Mouse (Mus musculus): ENCODE data around the gene Cul7. TPM values are rescaled to one million over a fixed set of nuclear protein-coding genes. Genes with fewer than 3 reads are reported as not detected.

The Cul7 gene
- polyA plus RNA-seq, 1 experiment from 2014 or later = 36.3 TPM

DNA sequence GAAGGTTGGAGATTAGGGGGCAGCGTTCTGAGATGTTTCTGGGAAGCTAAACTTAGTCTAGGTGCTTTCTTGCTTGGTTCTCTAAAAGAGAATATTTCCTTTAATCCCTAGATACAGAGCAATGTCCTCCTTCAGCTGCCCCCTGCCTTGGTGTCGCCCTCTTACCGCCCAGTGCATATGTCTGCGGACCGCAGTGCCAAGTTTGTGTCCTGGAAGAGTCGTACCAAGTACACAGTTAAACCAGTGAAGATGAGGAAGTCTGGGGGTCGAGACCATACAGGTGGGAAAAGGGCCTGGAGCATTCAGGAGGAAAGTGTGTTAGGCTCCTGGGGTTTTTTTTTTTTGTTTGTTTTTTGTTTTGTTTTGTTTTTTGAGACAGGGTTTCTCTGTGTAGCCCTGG lies 2.9 kb upstream of the Cul7 start:
- H3K27ac ChIP-seq (replicated peaks; ENCODE audit: low read depth, low read length) = no peak overlapping the region
- H3K4me3 ChIP-seq (ENCODE audit: low read depth, low read length) = no peak overlapping the region
- no peaks in the 10 kb centered on the region for H3K27me3 ChIP-seq (ENCODE audit: control insufficient read depth, insufficient read depth, low read length)
- 0 out of 2 replicates have a peak overlapping the region, but pooled peaks have one; percentile 90 for H3K4me2 ChIP-seq (ENCODE audit: low read depth, severe bottlenecking)
- 91% methylated on average over 7 of the region's 7 CpGs for WGBS
- no peak for ATAC-seq (ENCODE audit: insufficient number of reproducible peaks, low FRiP score, low TSS enrichment, low read depth)
- no peak for DNase-seq (ENCODE audit: low spot score)
- H3K9me3 ChIP-seq (ENCODE audit: control insufficient read depth, low read length) = no peaks in the 10 kb centered on the region
- no peak overlapping the region for H3K9ac ChIP-seq (ENCODE audit: low read length)
- peaks cover 21% of the 10 kb centered on the region for H3K4me1 ChIP-seq (ENCODE audit: control insufficient read depth, insufficient read depth, low read length)
- no peaks in the 10 kb centered on the region for H3K36me3 ChIP-seq (ENCODE audit: control insufficient read depth, insufficient read depth, low read length)

DNA sequence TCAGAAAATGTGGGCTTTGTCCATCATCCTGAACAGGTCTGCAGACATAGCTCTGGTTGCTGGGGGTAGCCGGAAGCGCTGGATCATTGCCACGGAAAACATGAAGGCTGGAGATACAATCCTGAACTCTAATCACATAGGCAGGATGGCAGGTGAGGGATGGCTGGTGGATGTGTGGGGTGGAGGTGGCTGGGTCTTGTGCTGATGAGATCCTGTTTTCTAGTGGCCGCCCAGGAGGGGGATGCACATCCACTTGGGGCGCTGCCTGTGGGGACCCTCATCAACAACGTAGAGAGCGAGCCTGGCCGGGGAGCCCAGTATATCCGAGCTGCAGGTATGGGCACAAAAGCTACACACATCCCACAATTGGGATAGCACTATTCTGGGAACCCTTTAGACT lies 1.7 kb upstream of the Cul7 start:
- H3K27ac ChIP-seq (replicated peaks; ENCODE audit: low read depth, low read length) = no peak overlapping the region
- ATAC-seq (ENCODE audit: insufficient number of reproducible peaks, low FRiP score, low TSS enrichment, low read depth) (no peak), DNase-seq (ENCODE audit: low spot score) (no peak)
- peaks cover 6% of the 10 kb centered on the region; the same call in 1 of the 2 replicates for H3K36me3 ChIP-seq (ENCODE audit: control insufficient read depth, insufficient read depth, low read length)
- no peak overlapping the region for H3K4me3 ChIP-seq (ENCODE audit: low read depth, low read length)
- 91% methylated on average over 9 of the region's 9 CpGs for WGBS
- peaks cover 21% of the 10 kb centered on the region for H3K4me1 ChIP-seq (ENCODE audit: control insufficient read depth, insufficient read depth, low read length)
- no peaks in the 10 kb centered on the region for H3K9me3 ChIP-seq (ENCODE audit: control insufficient read depth, low read length)
- H3K4me2 ChIP-seq (ENCODE audit: low read depth, severe bottlenecking) = no peak overlapping the region
- H3K27me3 ChIP-seq (ENCODE audit: control insufficient read depth, insufficient read depth, low read length) = no peaks in the 10 kb centered on the region
- no peak overlapping the region for H3K9ac ChIP-seq (ENCODE audit: low read length)

GRCm38 (mm10) chr17:46649811-46650210 lies 326 bp upstream of the Cul7 start:
- peaks cover 18% of the 10 kb centered on the region for H3K4me1 ChIP-seq (ENCODE audit: control insufficient read depth, insufficient read depth, low read length)
- H3K9ac ChIP-seq (ENCODE audit: low read length) = peak overlapping the region; percentile 81
- peak overlapping the region; percentile 66 for H3K4me3 ChIP-seq (ENCODE audit: low read depth, low read length)
- H3K36me3 ChIP-seq (ENCODE audit: control insufficient read depth, insufficient read depth, low read length) = peaks cover 18% of the 10 kb centered on the region
- 42% methylated on average over 15 of the region's 15 CpGs for WGBS
- H3K27me3 ChIP-seq (ENCODE audit: control insufficient read depth, insufficient read depth, low read length) = no peaks in the 10 kb centered on the region
- H3K9me3 ChIP-seq (ENCODE audit: control insufficient read depth, low read length) = no peaks in the 10 kb centered on the region
- H3K27ac ChIP-seq (replicated peaks; ENCODE audit: low read depth, low read length) = peak overlapping the region; percentile 82
- peak overlapping the region; percentile 89 for H3K4me2 ChIP-seq (ENCODE audit: low read depth, severe bottlenecking)
- ATAC-seq (ENCODE audit: insufficient number of reproducible peaks, low FRiP score, low TSS enrichment, low read depth) (no peak), DNase-seq (ENCODE audit: low spot score) (peak; percentile 38)

DNA sequence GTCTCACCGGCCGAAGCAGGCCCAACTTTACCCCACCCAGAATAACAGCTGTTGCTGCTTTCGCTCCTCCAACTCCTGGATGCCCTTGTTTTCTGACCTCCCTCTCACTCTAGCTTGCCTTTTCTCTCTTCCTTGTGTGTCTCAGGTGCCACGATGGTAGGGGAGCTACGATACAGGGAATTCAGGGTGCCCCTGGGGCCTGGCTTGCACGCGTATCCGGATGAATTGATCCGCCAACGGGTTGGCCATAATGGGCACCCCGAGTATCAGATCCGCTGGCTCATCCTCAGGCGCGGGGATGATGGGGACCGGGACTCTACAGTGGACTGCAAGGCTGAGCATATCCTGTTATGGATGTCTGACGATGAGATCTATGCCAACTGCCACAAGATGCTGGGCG lies 1.2 kb downstream of the Cul7 start:
- ATAC-seq (ENCODE audit: insufficient number of reproducible peaks, low FRiP score, low TSS enrichment, low read depth) = no peak
- 79% methylated on average over 17 of the region's 17 CpGs for WGBS
- Histone ChIP-seq H3K4me2 (ENCODE audit: low read depth, severe bottlenecking) (peak overlapping the region; percentile 89), H3K4me3 (ENCODE audit: low read depth, low read length) (peak overlapping the region; percentile 66), H3K4me1 (ENCODE audit: control insufficient read depth, insufficient read depth, low read length) (peaks cover 18% of the 10 kb centered on the region), H3K27me3 (ENCODE audit: control insufficient read depth, insufficient read depth, low read length) (no peaks in the 10 kb centered on the region), H3K9me3 (ENCODE audit: control insufficient read depth, low read length) (no peaks in the 10 kb centered on the region), H3K9ac (ENCODE audit: low read length) (peak overlapping the region; percentile 81), H3K27ac (replicated peaks; ENCODE audit: low read depth, low read length) (peak overlapping the region; percentile 82; the same call in 1 of the 2 replicates), H3K36me3 (ENCODE audit: control insufficient read depth, insufficient read depth, low read length) (peaks cover 25% of the 10 kb centered on the region)
- no peak for DNase-seq (ENCODE audit: low spot score)

DNA sequence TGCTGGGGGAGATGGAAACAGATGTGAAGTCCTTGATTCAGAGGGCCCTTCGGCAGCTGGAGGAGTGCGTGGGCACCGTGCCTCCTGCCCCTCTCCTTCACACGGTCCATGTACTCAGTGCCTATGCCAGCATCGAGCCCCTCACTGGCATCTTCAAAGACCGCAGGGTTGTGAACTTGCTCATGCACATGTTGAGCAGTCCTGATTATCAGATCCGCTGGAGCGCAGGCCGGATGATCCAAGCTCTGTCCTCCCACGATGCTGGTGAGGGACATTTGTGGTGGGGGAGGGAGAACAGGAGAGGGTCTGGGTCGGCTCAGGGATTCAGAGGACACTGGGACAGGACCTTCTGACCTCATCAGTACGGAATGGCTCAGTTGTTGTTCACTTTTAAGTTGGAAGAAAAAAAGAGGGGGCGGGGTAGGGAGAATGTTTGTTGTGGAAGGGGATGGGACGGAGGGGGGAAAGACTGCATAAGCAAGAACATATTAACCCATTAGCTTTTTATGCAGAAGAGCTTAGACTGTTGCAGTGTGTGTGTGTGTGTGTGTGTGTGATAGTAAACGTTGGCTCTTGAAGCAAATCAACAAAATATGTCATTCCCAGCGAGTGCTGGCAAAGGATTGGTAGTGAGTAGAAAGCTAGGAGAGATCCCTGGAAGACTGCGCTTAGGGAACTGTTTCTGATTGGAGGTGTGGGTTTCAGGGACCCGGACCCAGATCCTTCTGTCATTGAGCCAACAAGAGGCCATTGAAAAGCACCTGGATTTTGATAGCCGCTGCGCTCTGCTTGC lies 1.8 kb downstream of the Cul7 start:
- no peak for ATAC-seq (ENCODE audit: insufficient number of reproducible peaks, low FRiP score, low TSS enrichment, low read depth)
- Histone ChIP-seq H3K4me3 (ENCODE audit: low read depth, low read length) (peak overlapping the region; percentile 66), H3K27ac (replicated peaks; ENCODE audit: low read depth, low read length) (no peak overlapping the region), H3K27me3 (ENCODE audit: control insufficient read depth, insufficient read depth, low read length) (no peaks in the 10 kb centered on the region), H3K4me1 (ENCODE audit: control insufficient read depth, insufficient read depth, low read length) (peaks cover 14% of the 10 kb centered on the region), H3K9ac (ENCODE audit: low read length) (peak overlapping the region; percentile 81), H3K9me3 (ENCODE audit: control insufficient read depth, low read length) (no peaks in the 10 kb centered on the region), H3K36me3 (ENCODE audit: control insufficient read depth, insufficient read depth, low read length) (peaks cover 30% of the 10 kb centered on the region), H3K4me2 (ENCODE audit: low read depth, severe bottlenecking) (peak overlapping the region; percentile 89)
- DNase-seq (ENCODE audit: low spot score) = no peak
- WGBS = 73% methylated on average over 20 of the region's 20 CpGs

DNA sequence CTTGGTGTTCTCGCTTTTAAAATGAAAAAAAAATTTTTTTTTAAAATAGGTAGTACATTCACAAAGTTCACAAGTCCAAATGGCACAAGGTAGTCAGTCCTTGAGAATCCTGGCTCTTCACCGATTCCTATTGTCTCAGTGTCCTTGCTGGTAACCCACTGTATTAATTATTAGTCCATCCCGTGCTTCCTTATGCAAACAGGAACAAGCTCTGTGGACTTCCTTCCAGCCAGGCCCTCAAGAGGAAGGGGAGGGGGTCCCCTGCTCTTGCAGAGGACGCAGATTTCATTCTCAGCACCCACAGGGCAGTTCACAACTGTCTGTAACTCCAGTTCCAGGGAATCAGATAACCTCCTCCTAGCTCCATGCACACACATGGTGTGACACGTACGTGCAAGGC lies 5.9 kb downstream of the Cul7 start:
- 71% methylated on average over 6 of the region's 6 CpGs for WGBS
- no peaks in the 10 kb centered on the region for H3K9me3 ChIP-seq (ENCODE audit: control insufficient read depth, low read length)
- H3K4me3 ChIP-seq (ENCODE audit: low read depth, low read length) = no peak overlapping the region
- H3K27me3 ChIP-seq (ENCODE audit: control insufficient read depth, insufficient read depth, low read length) = no peaks in the 10 kb centered on the region
- H3K4me1 ChIP-seq (ENCODE audit: control insufficient read depth, insufficient read depth, low read length) = peaks cover 9% of the 10 kb centered on the region
- no peak overlapping the region; the same call in 1 of the 2 replicates for H3K9ac ChIP-seq (ENCODE audit: low read length)
- no peak overlapping the region for H3K27ac ChIP-seq (replicated peaks; ENCODE audit: low read depth, low read length)
- no peak overlapping the region for H3K4me2 ChIP-seq (ENCODE audit: low read depth, severe bottlenecking)
- ATAC-seq (ENCODE audit: insufficient number of reproducible peaks, low FRiP score, low TSS enrichment, low read depth) (no peak), DNase-seq (ENCODE audit: low spot score) (no peak)
- peaks cover 56% of the 10 kb centered on the region for H3K36me3 ChIP-seq (ENCODE audit: control insufficient read depth, insufficient read depth, low read length)

- DNase-seq (ENCODE audit: low spot score) (no peak), ATAC-seq (ENCODE audit: insufficient number of reproducible peaks, low FRiP score, low TSS enrichment, low read depth) (no peak)
- no peaks in the 10 kb centered on the region for H3K9me3 ChIP-seq (ENCODE audit: control insufficient read depth, low read length)
- H3K4me1 ChIP-seq (ENCODE audit: control insufficient read depth, insufficient read depth, low read length) = no peaks in the 10 kb centered on the region
- H3K27ac ChIP-seq (replicated peaks; ENCODE audit: low read depth, low read length) = no peak overlapping the region
- 90% methylated on average over 9 of the region's 9 CpGs for WGBS
- H3K36me3 ChIP-seq (ENCODE audit: control insufficient read depth, insufficient read depth, low read length) = peaks cover 57% of the 10 kb centered on the region
- H3K4me2 ChIP-seq (ENCODE audit: low read depth, severe bottlenecking) = no peak overlapping the region
- H3K4me3 ChIP-seq (ENCODE audit: low read depth, low read length) = no peak overlapping the region
- no peaks in the 10 kb centered on the region for H3K27me3 ChIP-seq (ENCODE audit: control insufficient read depth, insufficient read depth, low read length)
- no peak overlapping the region for H3K9ac ChIP-seq (ENCODE audit: low read length)
Measured at GRCm38 (mm10) chr17:46661351-46661750, 11.2 kb downstream of the Cul7 start.

DNA sequence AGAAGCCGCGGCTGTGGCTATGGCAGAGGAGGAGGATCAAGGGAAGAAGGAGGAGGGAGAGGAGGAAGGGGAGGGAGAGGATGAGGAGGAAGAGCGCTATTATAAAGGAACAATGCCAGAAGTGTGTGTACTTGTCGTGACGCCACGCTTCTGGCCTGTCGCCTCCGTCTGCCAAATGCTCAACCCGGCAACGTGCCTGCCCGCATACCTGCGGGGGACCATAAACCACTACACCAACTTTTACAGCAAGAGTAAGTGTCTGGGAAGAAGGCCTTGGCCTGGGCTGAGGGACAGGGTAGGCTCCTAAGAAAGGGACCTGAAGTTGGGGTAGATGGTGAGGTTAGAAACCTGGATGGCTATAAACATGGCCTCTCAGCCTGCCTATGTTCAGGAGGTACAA lies 11.8 kb downstream of the Cul7 start:
- WGBS = 92% methylated on average over 12 of the region's 12 CpGs

More for the DNA sequence above, 11.8 kb downstream of the Cul7 start:
- Histone ChIP-seq H3K9ac (ENCODE audit: low read length) (no peak overlapping the region), H3K36me3 (ENCODE audit: control insufficient read depth, insufficient read depth, low read length) (peaks cover 55% of the 10 kb centered on the region), H3K4me1 (ENCODE audit: control insufficient read depth, insufficient read depth, low read length) (no peaks in the 10 kb centered on the region), H3K27ac (replicated peaks; ENCODE audit: low read depth, low read length) (no peak overlapping the region), H3K4me2 (ENCODE audit: low read depth, severe bottlenecking) (no peak overlapping the region), H3K9me3 (ENCODE audit: control insufficient read depth, low read length) (no peaks in the 10 kb centered on the region), H3K4me3 (ENCODE audit: low read depth, low read length) (no peak overlapping the region), H3K27me3 (ENCODE audit: control insufficient read depth, insufficient read depth, low read length) (no peaks in the 10 kb centered on the region)
- DNase-seq (ENCODE audit: low spot score) (no peak), ATAC-seq (ENCODE audit: insufficient number of reproducible peaks, low FRiP score, low TSS enrichment, low read depth) (no peak)
